Mouse (Mus musculus): ENCODE results near the gene Agap1.

DNA sequence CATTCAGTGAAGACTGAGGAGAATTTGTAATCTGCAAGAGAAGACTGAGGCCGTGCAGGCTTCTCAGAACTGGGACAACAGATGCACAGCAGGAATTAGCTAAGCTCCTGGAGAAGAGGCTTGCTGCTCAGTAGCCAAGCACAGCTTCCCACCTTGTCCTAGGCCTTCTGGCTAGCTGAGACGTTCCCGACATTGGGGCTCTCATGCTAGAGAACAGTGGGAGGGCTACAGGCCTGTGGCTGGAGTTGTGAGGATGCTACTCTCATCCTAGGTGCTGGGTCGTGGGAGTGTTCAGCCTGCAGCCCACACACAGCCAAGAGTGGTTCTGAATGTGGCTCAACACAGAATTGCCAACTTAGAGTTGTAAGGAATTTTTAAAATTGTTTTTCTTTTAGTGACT, 133.5 kb downstream of the Agap1 start:
- TF ChIP-seq CTCF (IDR thresholded peaks at IDR 0.05; ENCODE audit: low read depth), result no peak
- no peak for TF ChIP-seq EP300 (optimal IDR thresholded peaks at IDR 0.05)

All from stomach, postnatal 0 days (tissue).